Mouse (Mus musculus): ENCODE data around the gene C130032M10Rik. TPM values are rescaled to one million over a fixed set of nuclear protein-coding genes. Genes with fewer than 3 reads are reported as not detected.

Gene C130032M10Rik
- polyA plus RNA-seq, 1 experiment from 2014 or later = 0.87 TPM

- no peaks in the 10 kb centered on the region for H3K36me3 ChIP-seq (ENCODE audit: control insufficient read depth, insufficient read depth)
- no peak overlapping the region for H3K27ac ChIP-seq (ENCODE audit: low read length)
- 1% methylated on average over 88 of the region's 101 CpGs for WGBS
- H3K4me2 ChIP-seq (ENCODE audit: low read depth, low read length) = peak overlapping the region; percentile 94
- no peak for ATAC-seq (replicated peaks; ENCODE audit: extremely low read depth, insufficient read depth, low FRiP score)
- no peaks in the 10 kb centered on the region; the same call in 1 of the 2 replicates for H3K9me3 ChIP-seq (replicated peaks; ENCODE audit: control insufficient read depth, low read length)
- peaks cover 69% of the 10 kb centered on the region for H3K27me3 ChIP-seq (ENCODE audit: control insufficient read depth, insufficient read depth, low read length)
- H3K4me1 ChIP-seq (ENCODE audit: control insufficient read depth, insufficient read depth, low read length) = peaks cover 13% of the 10 kb centered on the region; the same call in 1 of the 2 replicates
- no peak overlapping the region for H3K9ac ChIP-seq (ENCODE audit: low read length)
- H3K4me3 ChIP-seq (ENCODE audit: low read length) = peak overlapping the region; percentile 63
Measured at GRCm38 (mm10) chr9:114562031-114562918, 46.8 kb downstream of the C130032M10Rik start.

DNA sequence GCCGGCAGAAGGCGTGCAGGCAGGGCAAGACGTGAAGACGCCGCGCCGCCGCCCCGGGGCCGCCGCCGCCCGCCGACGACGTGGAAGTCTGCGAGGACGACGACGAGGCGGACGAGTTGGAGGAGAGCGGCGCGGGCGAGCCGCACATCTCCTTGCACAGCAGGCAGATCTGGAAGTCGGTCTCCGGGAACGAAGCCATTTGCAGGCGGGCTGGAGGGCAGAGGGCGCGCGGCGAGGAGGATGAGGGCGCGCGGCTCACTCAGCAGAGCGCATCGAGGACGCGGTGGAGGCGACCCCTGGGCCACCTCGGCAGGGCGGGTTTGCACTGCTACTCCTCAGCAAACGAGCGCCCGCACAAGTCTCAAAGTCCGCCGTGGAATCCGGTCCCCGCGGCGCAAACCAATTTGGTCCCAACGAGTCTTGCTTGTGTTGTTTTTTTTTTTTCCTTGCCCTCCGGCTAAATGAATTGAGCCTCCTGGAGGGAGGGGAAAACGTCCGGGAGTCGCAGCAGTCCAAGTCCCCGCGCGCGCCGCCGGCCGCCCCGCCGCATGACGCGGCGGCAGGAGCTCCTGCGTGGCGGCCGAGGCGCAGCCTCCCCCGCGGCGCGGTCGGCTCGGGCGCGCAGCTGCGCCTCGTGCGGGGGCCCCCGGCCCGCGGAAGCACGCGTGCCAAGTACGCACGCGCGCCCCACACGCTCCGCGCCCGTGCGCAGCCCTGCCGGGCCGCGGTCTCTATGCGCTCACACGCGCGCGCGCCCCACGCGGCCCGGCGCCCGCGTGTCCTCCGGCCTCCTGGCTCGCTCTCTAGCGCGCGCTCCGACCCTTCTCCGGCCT lies 47.6 kb downstream of the C130032M10Rik start:
- Histone ChIP-seq H3K27me3 (ENCODE audit: control insufficient read depth, insufficient read depth, low read length) (peaks cover 71% of the 10 kb centered on the region), H3K9ac (ENCODE audit: low read length) (peak overlapping the region; percentile 59; the same call in 1 of the 2 replicates), H3K27ac (ENCODE audit: low read length) (no peak overlapping the region), H3K4me1 (ENCODE audit: control insufficient read depth, insufficient read depth, low read length) (peaks cover 13% of the 10 kb centered on the region; the same call in 1 of the 2 replicates), H3K9me3 (replicated peaks; ENCODE audit: control insufficient read depth, low read length) (no peaks in the 10 kb centered on the region; the same call in 1 of the 2 replicates), H3K4me3 (ENCODE audit: low read length) (peak overlapping the region; percentile 63), H3K4me2 (ENCODE audit: low read depth, low read length) (peak overlapping the region; percentile 94), H3K36me3 (ENCODE audit: control insufficient read depth, insufficient read depth) (no peaks in the 10 kb centered on the region)
- under 1% methylated on average over 122 of the region's 122 CpGs for WGBS
- no peak for ATAC-seq (replicated peaks; ENCODE audit: extremely low read depth, insufficient read depth, low FRiP score)

GRCm38 (mm10) chr9:114563761-114564606 lies 48.5 kb downstream of the C130032M10Rik start, which contains the start of gene Trim71:
Gene Trim71 (minus strand): TSS chr9:114564369.
- 1% methylated on average over 91 of the region's 91 CpGs for WGBS
- peak within 1 kb of the TSS; percentile 59 for H3K9ac ChIP-seq (ENCODE audit: low read length)
- no peaks in the 10 kb centered on the region for H3K36me3 ChIP-seq (ENCODE audit: control insufficient read depth, insufficient read depth)
- peaks cover 13% of the 10 kb centered on the region; the same call in 1 of the 2 replicates for H3K4me1 ChIP-seq (ENCODE audit: control insufficient read depth, insufficient read depth, low read length)
- H3K4me3 ChIP-seq (ENCODE audit: low read length) = peak within 1 kb of the TSS; percentile 63
- H3K4me2 ChIP-seq (ENCODE audit: low read depth, low read length) = peak within 1 kb of the TSS; percentile 94
- peaks cover 64% of the 10 kb centered on the region for H3K27me3 ChIP-seq (ENCODE audit: control insufficient read depth, insufficient read depth, low read length)
- no peak within 1 kb of the TSS for H3K27ac ChIP-seq (ENCODE audit: low read length)
- no peak for ATAC-seq (replicated peaks; ENCODE audit: extremely low read depth, insufficient read depth, low FRiP score)
- no peaks in the 10 kb centered on the region; the same call in 1 of the 2 replicates for H3K9me3 ChIP-seq (replicated peaks; ENCODE audit: control insufficient read depth, low read length)

DNA sequence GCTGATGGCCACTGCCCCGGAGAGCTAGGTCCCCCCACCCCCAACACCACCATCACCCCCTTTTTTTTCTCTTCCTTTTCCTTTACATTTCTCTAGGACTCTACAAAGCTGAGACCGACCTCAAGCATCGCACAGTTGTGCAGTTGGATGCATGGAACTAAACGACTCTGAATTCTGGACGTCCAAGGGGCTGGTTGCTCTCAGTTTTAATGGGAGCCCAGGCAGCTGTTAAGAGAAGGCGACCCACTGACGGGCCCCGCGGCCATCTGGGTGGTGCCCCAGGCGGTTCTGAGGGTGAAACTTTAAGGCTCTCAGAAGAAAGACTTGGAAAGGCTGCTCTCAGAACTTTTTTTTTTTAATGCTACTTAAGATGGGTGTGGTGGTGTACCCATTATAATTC lies 49.2 kb downstream of the C130032M10Rik start:
- no peak overlapping the region; the same call in 1 of the 2 replicates for H3K9ac ChIP-seq (ENCODE audit: low read length)
- ATAC-seq (replicated peaks; ENCODE audit: extremely low read depth, insufficient read depth, low FRiP score) = no peak

More for the DNA sequence above, 49.2 kb downstream of the C130032M10Rik start:
- Histone ChIP-seq H3K4me2 (ENCODE audit: low read depth, low read length) (peak overlapping the region; percentile 94), H3K9me3 (replicated peaks; ENCODE audit: control insufficient read depth, low read length) (no peaks in the 10 kb centered on the region; the same call in 1 of the 2 replicates), H3K27ac (ENCODE audit: low read length) (no peak overlapping the region), H3K4me1 (ENCODE audit: control insufficient read depth, insufficient read depth, low read length) (peaks cover 13% of the 10 kb centered on the region; the same call in 1 of the 2 replicates), H3K27me3 (ENCODE audit: control insufficient read depth, insufficient read depth, low read length) (peaks cover 57% of the 10 kb centered on the region), H3K36me3 (ENCODE audit: control insufficient read depth, insufficient read depth) (no peaks in the 10 kb centered on the region), H3K4me3 (ENCODE audit: low read length) (peak overlapping the region; percentile 63)
- WGBS = 3% methylated on average over 10 of the region's 10 CpGs

Other genes starting within 250 kb of the C130032M10Rik start
- gene Bcl2a1c, start 185.6 kb upstream of the C130032M10Rik start, polyA plus RNA-seq (2015; fragmentation: Nextera tagmentation; extraction: Ambion mirVana) = not detected in 2 replicates
- gene Crtap, start 125.0 kb upstream of the C130032M10Rik start, polyA plus RNA-seq (2015; fragmentation: Nextera tagmentation; extraction: Ambion mirVana) = 131 and 138 TPM in 2 replicates
- gene Glb1, start 114.6 kb upstream of the C130032M10Rik start, polyA plus RNA-seq (2015; fragmentation: Nextera tagmentation; extraction: Ambion mirVana) = 41.9 and 42.5 TPM in 2 replicates
- 8.2 and 10.0 TPM in 2 replicates for gene Tmppe, start 114.6 kb upstream of the C130032M10Rik start, polyA plus RNA-seq (2015; fragmentation: Nextera tagmentation; extraction: Ambion mirVana)
- 0.35 and 0.87 TPM in 2 replicates for gene Ccr4, start 10.8 kb upstream of the C130032M10Rik start, polyA plus RNA-seq (2015; fragmentation: Nextera tagmentation; extraction: Ambion mirVana)
- gene Trim71, start 48.7 kb downstream of the C130032M10Rik start, polyA plus RNA-seq (2015; fragmentation: Nextera tagmentation; extraction: Ambion mirVana) = 0.03 and 0.05 TPM in 2 replicates
- 38.6 and 41.4 TPM in 2 replicates for gene Cnot10, start 124.5 kb downstream of the C130032M10Rik start, polyA plus RNA-seq (2015; fragmentation: Nextera tagmentation; extraction: Ambion mirVana)
- 69.2 and 76.0 TPM in 2 replicates for gene Dync1li1, start 173.1 kb downstream of the C130032M10Rik start, polyA plus RNA-seq (2015; fragmentation: Nextera tagmentation; extraction: Ambion mirVana)
- gene Cmtm6, start 215.4 kb downstream of the C130032M10Rik start, polyA plus RNA-seq (2015; fragmentation: Nextera tagmentation; extraction: Ambion mirVana) = 51.0 and 51.6 TPM in 2 replicates

Measured in heart, embryonic 16.5 days (tissue).